Mouse (Mus musculus) 3134 (cell line): Measurements from ENCODE around the gene Tes.

Experiments used
- DNase-seq: peaks from one replicate; pipeline ENCODE4 v3.0.0-alpha.2; 2011; ENCODE audit warnings: low spot score; ENCODE audit not compliant: insufficient read length; ENCODE audit errors: extremely low read depth

The Tes gene

GRCm38 (mm10) chr6:17151071-17151715 lies 86.2 kb downstream of the Tes start:
- no peak for DNase-seq

GRCm38 (mm10) chr6:17152551-17152950 lies 87.6 kb downstream of the Tes start:
- no peak for DNase-seq
